Mouse (Mus musculus): ENCODE measurements around the gene Galt.

Galt gene

GRCm38 (mm10) chr4:41754797-41755337 is at the start of gene Galt:
Gene Galt, plus strand, starts transcription at chr4:41755228.
- no peak for DNase-seq (ENCODE audit: low read depth, low spot score)

- no peak for DNase-seq (ENCODE audit: low read depth, low spot score)
These were observed 48.9 kb upstream of the Galt start for GRCm38 (mm10) chr4:41705922-41706754.

GRCm38 (mm10) chr4:41707011-41707535 is 48.0 kb upstream of the Galt start:
- peak; percentile 58 for DNase-seq (ENCODE audit: low read depth, low spot score)

- DNase-seq (ENCODE audit: low read depth, low spot score): peak; percentile 60
These were observed 46.8 kb upstream of the Galt start for GRCm38 (mm10) chr4:41708192-41708745.

GRCm38 (mm10) chr4:41710229-41710628 is 44.8 kb upstream of the Galt start:
- no peak for DNase-seq (ENCODE audit: low read depth, low spot score)

GRCm38 (mm10) chr4:41711705-41712375 is 43.2 kb upstream of the Galt start:
- DNase-seq (ENCODE audit: low read depth, low spot score): no peak

- DNase-seq (ENCODE audit: low read depth, low spot score): no peak
These were observed 42.4 kb upstream of the Galt start for GRCm38 (mm10) chr4:41712421-41713196.

- DNase-seq (ENCODE audit: low read depth, low spot score): peak; percentile 89
These were observed 41.6 kb upstream of the Galt start, which contains the start of gene Rpp25l for GRCm38 (mm10) chr4:41713197-41714067. Gene Rpp25l, minus strand, starts transcription at chr4:41713534.

GRCm38 (mm10) chr4:41714276-41714675 is 40.8 kb upstream of the Galt start:
- peak; percentile 71 for DNase-seq (ENCODE audit: low read depth, low spot score)

GRCm38 (mm10) chr4:41715082-41715481 is 39.9 kb upstream of the Galt start:
- DNase-seq (ENCODE audit: low read depth, low spot score): no peak

GRCm38 (mm10) chr4:41715596-41715995 is 39.4 kb upstream of the Galt start:
- peak; percentile 58 for DNase-seq (ENCODE audit: low read depth, low spot score)

GRCm38 (mm10) chr4:41716834-41717233 is 38.2 kb upstream of the Galt start:
- no peak for DNase-seq (ENCODE audit: low read depth, low spot score)

- peak; percentile 94 for DNase-seq (ENCODE audit: low read depth, low spot score)
These were observed 32.1 kb upstream of the Galt start, which contains the start of gene Dctn3 for GRCm38 (mm10) chr4:41722918-41723351. Gene Dctn3, minus strand, starts transcription at chr4:41723170.

GRCm38 (mm10) chr4:41726826-41727621 is 28.0 kb upstream of the Galt start:
- DNase-seq (ENCODE audit: low read depth, low spot score): no peak

- DNase-seq (ENCODE audit: low read depth, low spot score): peak; percentile 47
These were observed 23.8 kb upstream of the Galt start, which contains the start of gene Arid3c for GRCm38 (mm10) chr4:41731052-41731765. Gene Arid3c, minus strand, starts transcription at chr4:41731142.

- DNase-seq (ENCODE audit: low read depth, low spot score): peak; percentile 81
These were observed 17.3 kb upstream of the Galt start for GRCm38 (mm10) chr4:41737602-41738255.

GRCm38 (mm10) chr4:41738256-41738603 is 16.8 kb upstream of the Galt start:
- DNase-seq (ENCODE audit: low read depth, low spot score): no peak

GRCm38 (mm10) chr4:41739260-41739659 is 15.8 kb upstream of the Galt start:
- no peak for DNase-seq (ENCODE audit: low read depth, low spot score)

All from CD4-positive helper T cell, adult 2 months (primary cell).